Mouse (Mus musculus): ENCODE results near the gene Irf4.

- TF ChIP-seq CTCF (IDR thresholded peaks at IDR 0.05; ENCODE audit: low read depth, low read length), result no peak
- TF ChIP-seq EP300 (IDR thresholded peaks at IDR 0.05; ENCODE audit: insufficient read depth, low read depth, low read length), result no peak
- TF ChIP-seq POLR2A (IDR thresholded peaks at IDR 0.05; ENCODE audit: insufficient read depth, low read length), result no peak
Measured at GRCm38 (mm10) chr13:30785423-30786040, 36.5 kb downstream of the Irf4 start.

All from ES-Bruce4 (cell line).